Mouse (Mus musculus) midbrain, postnatal 0 days (tissue): ENCODE measurements around the gene Dner. TPM values are rescaled to one million over a fixed set of nuclear protein-coding genes. Genes with fewer than 3 reads are reported as not detected.
"Not testable (repeated sequence)": the region's sequence is repeated elsewhere in the genome, so short reads cannot be mapped to it uniquely, and the experiment has no call there.

Source experiments
- ATAC-seq: fragments of 200-750 bp; cut with Nextera tagmentation; 2 replicates; pipeline ENCODE4 v1.8.0; 2017; ENCODE audit warnings: moderate number of reproducible peaks, mild to moderate bottlenecking, moderate TSS enrichment, moderate library complexity; ENCODE audit not compliant: low FRiP score
- DNase-seq: peaks from one replicate; pipeline ENCODE4 v3.0.0-alpha.2; 2015; ENCODE audit warnings: low spot score
- H3K27ac ChIP-seq: fragments of 300-500 bp; sonication (generic); 2 replicates; pipeline ENCODE4 v1.5.1; 2014; ENCODE audit warnings: low read depth, mild to moderate bottlenecking, low read length, mixed read lengths
- H3K27me3 ChIP-seq: fragments of 300-500 bp; sonication (generic); 2 replicates; pipeline ENCODE4 v1.6.1; 2014; ENCODE audit warnings: low read length, control low read depth, mixed read lengths; ENCODE audit not compliant: insufficient read depth
- H3K36me3 ChIP-seq: fragments of 300-500 bp; sonication (generic); 2 replicates; pipeline ENCODE4 v1.6.1; 2014; ENCODE audit warnings: low read length, control low read depth, mixed read lengths; ENCODE audit not compliant: insufficient read depth
- H3K4me1 ChIP-seq: fragments of 300-500 bp; sonication (generic); 2 replicates; pipeline ENCODE4 v1.6.1; 2014; ENCODE audit warnings: mild to moderate bottlenecking, control low read depth, antibody characterized with exemption, low read length, mixed read lengths; ENCODE audit not compliant: insufficient read depth
- H3K4me2 ChIP-seq: fragments of 300-500 bp; sonication (generic); 2 replicates; pipeline ENCODE4 v1.6.1; 2014; ENCODE audit warnings: low read depth, mild to moderate bottlenecking, low read length, mixed read lengths; ENCODE audit not compliant: poor library complexity, severe bottlenecking
- H3K4me3 ChIP-seq: fragments of 300-500 bp; sonication (generic); 2 replicates; pipeline ENCODE4 v1.5.1; 2014; ENCODE audit warnings: low read depth, mild to moderate bottlenecking, low read length, moderate library complexity
- H3K9ac ChIP-seq: fragments of 300-500 bp; sonication (generic); replicated peaks from 2 replicates; pipeline ENCODE4 v1.6.1; 2014; ENCODE audit warnings: mild to moderate bottlenecking, low read length, moderate library complexity, mixed read lengths; ENCODE audit not compliant: poor library complexity, severe bottlenecking
- H3K9me3 ChIP-seq: fragments of 300-500 bp; sonication (generic); 2 replicates; pipeline ENCODE4 v1.6.1; 2016; ENCODE audit warnings: low read length, control low read depth
- CTCF ChIP-seq: IDR thresholded peaks from 2 replicates; pipeline ENCODE4 v1.5.1; 2016; ENCODE audit warnings: antibody characterized with exemption, mild to moderate bottlenecking
- WGBS: fragments of 180-500 bp; shearing (Covaris S2); extraction: QIAGEN DNeasy Blood & Tissue Kit; methylation state at CpG from one replicate; pipeline ENCODE4 v1.1.7; 2014; 5-methylcytosine and 5-hydroxymethylcytosine counted together
- polyA plus RNA-seq: library from polyadenylated mRNA; unstranded; fragments of >200 nt; fragmentation: Nextera tagmentation; extraction: Ambion mirVana; gene quantifications from 2 replicates; pipeline ENCODE4 v1.2.1, GENCODE M21; 2015
- total RNA-seq: library from RNA; depleted of rRNA; stranded (reverse); fragments of >200 nt; gene quantifications from 2 replicates; pipeline ENCODE4 v1.2.3, GENCODE M21; 2014

Dner gene
- total and polyA plus RNA-seq, 2 experiments from 2014 or later, result 321 to 323 TPM

GRCm38 (mm10) chr1:84361389-84361788 is 334.6 kb downstream of the Dner start:
- Histone ChIP-seq H3K4me3 (no peak overlapping the region), H3K36me3 (no peaks in the 10 kb centered on the region), H3K9me3 (no peaks in the 10 kb centered on the region), H3K4me2 (no peak overlapping the region), H3K9ac (no peak overlapping the region), H3K27me3 (no peaks in the 10 kb centered on the region), H3K4me1 (no peaks in the 10 kb centered on the region), H3K27ac (no peak overlapping the region)
- no peak for TF ChIP-seq CTCF
- WGBS, result 90% methylated on average over 3 of the region's 3 CpGs
- ATAC-seq, result no peak
- DNase-seq, result no peak

GRCm38 (mm10) chr1:84359611-84360500 is 336.2 kb downstream of the Dner start:
- Histone ChIP-seq H3K9me3 (no peaks in the 10 kb centered on the region), H3K9ac (no peak overlapping the region), H3K27ac (no peak overlapping the region), H3K4me1 (no peaks in the 10 kb centered on the region), H3K36me3 (no peaks in the 10 kb centered on the region), H3K4me3 (no peak overlapping the region), H3K27me3 (no peaks in the 10 kb centered on the region), H3K4me2 (no peak overlapping the region)
- no peak for DNase-seq
- 87% methylated on average over 6 of the region's 6 CpGs for WGBS
- TF ChIP-seq CTCF, result no peak
- no peak for ATAC-seq

DNA sequence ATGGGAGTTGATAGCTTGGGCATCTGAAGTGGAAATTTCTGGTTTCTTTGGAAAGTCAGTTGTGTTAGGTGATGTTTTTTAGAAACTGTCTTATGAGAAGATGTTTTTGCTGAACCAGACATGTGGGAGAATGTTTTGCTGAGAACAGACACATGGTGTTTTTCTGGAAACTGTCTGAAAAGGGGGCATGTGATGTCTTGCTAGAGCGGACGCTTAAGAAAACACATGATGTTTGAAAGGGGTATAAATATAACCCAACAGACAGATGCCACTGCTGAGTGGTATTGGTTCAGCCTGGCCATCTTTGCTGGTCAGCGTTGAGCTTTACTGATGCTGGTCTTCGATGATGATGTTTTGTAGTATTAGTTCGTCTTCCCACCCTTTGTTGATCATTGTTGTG is 338.8 kb downstream of the Dner start:
- ATAC-seq (no peak), DNase-seq (no peak)
- 95% methylated on average over 5 of the region's 5 CpGs for WGBS
- H3K4me1 ChIP-seq, result no peaks in the 10 kb centered on the region
- no peak for TF ChIP-seq CTCF
- H3K4me3 ChIP-seq, result no peak overlapping the region
- no peak overlapping the region for H3K4me2 ChIP-seq
- H3K27me3 ChIP-seq, result no peaks in the 10 kb centered on the region
- H3K9me3 ChIP-seq, result no peaks in the 10 kb centered on the region
- H3K36me3 ChIP-seq, result no peaks in the 10 kb centered on the region
- no peak overlapping the region for H3K9ac ChIP-seq
- H3K27ac ChIP-seq, result no peak overlapping the region

DNA sequence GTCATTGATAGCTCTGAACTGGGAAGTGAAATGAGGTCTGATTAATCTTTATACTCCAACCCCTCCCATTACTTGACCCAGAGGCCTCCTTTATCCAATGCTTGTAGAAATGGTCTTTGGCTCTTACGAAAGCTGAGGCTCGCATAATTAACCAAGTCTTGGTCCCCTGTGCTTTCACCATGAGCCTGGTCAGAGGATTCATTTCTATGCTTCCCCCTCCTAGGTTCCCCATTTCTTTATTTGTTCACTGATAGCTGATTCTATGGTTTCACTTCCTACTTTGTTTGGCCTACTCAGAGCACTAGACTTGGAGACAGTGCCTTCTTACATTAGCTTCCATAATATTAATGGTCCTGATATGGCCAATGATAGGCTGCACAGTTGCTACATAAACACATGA is 345.8 kb downstream of the Dner start:
- Histone ChIP-seq H3K9ac (no peak overlapping the region), H3K9me3 (no peaks in the 10 kb centered on the region), H3K4me1 (no peaks in the 10 kb centered on the region), H3K4me3 (no peak overlapping the region), H3K27ac (no peak overlapping the region), H3K4me2 (no peak overlapping the region), H3K27me3 (no peaks in the 10 kb centered on the region), H3K36me3 (no peaks in the 10 kb centered on the region)
- no peak for DNase-seq
- WGBS, result 96% methylated on average over 2 of the region's 2 CpGs
- no peak for ATAC-seq
- no peak for TF ChIP-seq CTCF

DNA sequence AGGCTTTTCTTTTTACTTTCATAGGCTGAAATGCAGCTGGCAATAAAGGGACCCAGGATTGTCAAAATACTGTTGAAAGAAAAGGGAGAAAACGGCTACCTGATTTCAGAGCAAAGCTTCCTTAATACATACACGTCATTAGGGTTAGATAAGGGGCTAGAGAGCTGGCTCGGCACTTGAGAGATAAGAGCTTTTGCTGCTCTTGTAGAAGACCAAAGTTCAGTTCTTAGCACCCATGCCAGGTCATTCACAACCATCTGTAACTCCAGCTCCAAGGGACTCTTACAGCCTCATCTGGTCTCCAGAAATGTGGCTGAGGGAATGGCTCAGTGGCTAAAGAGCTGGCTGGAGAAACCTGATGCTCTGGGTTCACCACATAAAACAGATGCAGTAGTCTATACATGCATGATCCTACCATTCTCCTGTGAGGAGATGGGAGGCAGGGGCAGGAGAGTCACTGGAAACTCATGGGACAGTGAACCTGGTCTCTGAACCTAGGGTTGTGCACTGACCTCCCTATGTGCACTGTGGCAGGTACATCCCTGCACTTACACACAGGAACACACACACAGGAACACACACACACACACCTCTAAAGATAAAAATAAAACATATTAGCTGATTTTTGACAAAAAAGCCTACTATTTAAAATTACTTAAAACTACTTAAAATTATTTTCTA is 348.1 kb downstream of the Dner start:
- WGBS, result 80% methylated on average over 3 of the region's 3 CpGs
- Histone ChIP-seq H3K27me3 (no peaks in the 10 kb centered on the region), H3K4me2 (no peak overlapping the region), H3K36me3 (no peaks in the 10 kb centered on the region), H3K9ac (no peak overlapping the region), H3K4me3 (no peak overlapping the region), H3K4me1 (no peaks in the 10 kb centered on the region), H3K27ac (no peak overlapping the region), H3K9me3 (no peaks in the 10 kb centered on the region)
- TF ChIP-seq CTCF, result no peak
- ATAC-seq (no peak), DNase-seq (no peak)

DNA sequence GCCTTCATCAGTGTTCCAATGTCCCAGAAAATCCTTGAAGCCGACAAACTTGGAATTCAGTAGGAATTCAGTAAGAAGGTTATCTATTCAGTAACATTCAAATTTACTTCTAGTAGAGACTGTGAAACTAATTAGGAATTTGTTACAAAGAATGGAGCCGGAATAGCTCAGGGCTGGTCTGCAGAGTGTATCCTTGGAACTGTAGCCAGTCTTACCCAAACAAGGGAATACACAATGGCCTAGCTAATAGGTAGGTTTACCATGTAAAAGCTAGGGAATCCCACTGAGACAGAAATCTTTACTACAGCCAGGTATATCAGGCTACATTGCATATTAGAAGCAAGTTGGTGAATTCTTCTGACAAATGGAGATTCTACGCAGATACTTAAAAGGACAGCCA is 363.2 kb downstream of the Dner start:
- H3K27me3 ChIP-seq, ATAC-seq, H3K4me3 ChIP-seq, H3K4me1 ChIP-seq, H3K27ac ChIP-seq, H3K4me2 ChIP-seq, H3K9me3 ChIP-seq, H3K9ac ChIP-seq, H3K36me3 ChIP-seq, DNase-seq: not testable (repeated sequence)
- WGBS, result 29% methylated on average over 3 of the region's 3 CpGs

DNA sequence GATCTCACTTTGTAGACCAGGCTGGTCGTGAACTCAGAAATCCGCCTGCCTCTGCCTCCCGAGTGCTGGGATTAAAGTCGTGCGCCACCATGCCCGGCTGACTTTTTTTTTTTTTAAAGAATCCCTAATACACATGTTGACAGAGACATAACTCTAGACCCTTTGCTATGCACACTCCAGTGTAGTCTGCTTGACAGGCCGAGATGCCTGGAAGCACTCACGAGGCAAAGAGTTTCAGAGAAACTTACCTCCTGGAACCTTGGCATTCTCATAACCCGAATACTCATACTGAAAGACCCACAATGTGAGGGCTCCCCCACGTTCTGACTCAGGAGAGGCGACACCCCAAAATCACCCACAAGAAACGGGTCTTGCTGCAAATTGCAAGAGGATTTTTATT is 364.2 kb downstream of the Dner start:
- not testable (repeated sequence) for ATAC-seq, H3K4me3 ChIP-seq, H3K4me2 ChIP-seq, H3K27me3 ChIP-seq, H3K9me3 ChIP-seq, H3K27ac ChIP-seq, H3K36me3 ChIP-seq, H3K4me1 ChIP-seq, DNase-seq, H3K9ac ChIP-seq
- WGBS, result 93% methylated on average over 11 of the region's 12 CpGs
